Mouse (Mus musculus): ENCODE measurements around the gene Nosip. TPM values are rescaled to one million over a fixed set of nuclear protein-coding genes. Genes with fewer than 3 reads are reported as not detected.

Gene Nosip
- polyA plus RNA-seq, 1 experiment, result 12.5 TPM

DNA sequence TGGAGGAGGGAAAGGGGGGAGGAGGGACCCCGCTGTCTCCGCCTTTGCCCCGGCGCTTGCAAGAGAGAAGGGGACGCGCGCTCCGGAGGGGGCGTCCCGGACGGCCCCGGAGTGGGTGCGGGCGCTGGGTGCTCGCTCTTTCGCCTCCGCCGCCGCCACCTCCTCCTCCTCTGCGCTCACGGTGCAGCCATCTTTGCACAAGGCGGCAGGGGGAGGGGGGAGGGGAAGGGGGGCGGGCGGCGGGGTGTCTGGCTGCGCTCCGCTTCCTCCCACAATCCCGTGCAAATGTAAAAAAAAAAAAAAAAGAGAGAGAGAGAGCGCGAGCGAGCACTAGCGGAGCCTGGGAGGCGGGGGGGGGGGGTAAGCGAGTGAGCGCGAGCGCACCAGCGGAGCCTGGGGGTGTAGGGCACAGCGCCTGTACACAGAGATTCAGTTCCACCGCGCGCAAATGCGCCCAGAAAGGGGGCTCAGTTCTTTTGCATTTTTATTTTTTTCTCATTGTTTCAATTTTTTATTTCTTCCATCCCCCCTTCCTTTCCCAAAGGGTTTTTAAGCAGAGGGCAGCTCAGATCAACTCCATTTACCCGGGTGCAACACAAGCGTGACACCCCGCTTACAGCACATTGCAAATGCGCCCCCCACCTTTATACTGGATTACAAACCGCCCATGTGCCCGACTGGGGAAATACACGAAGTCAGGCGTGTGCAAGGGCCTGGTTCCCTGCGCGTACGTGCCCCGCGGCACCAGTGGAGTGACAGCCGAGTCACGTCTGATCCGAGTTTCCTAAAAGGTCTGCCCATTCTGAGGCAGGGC lies 8.9 kb upstream of the Nosip start:
- Histone ChIP-seq H3K36me3 (ENCODE audit: control insufficient read depth) (peaks cover 20% of the 10 kb centered on the region), H3K4me1 (ENCODE audit: control insufficient read depth) (peaks cover 42% of the 10 kb centered on the region), H3K4me3 (replicated peaks) (peak overlapping the region; percentile 74), H3K9me3 (ENCODE audit: control insufficient read depth, low read length) (no peaks in the 10 kb centered on the region), H3K27me3 (ENCODE audit: control insufficient read depth) (no peaks in the 10 kb centered on the region)
- no peak for TF ChIP-seq GATA1 (IDR thresholded peaks at IDR 0.05; ENCODE audit: low read length)
- no peak for TF ChIP-seq TAL1 (IDR thresholded peaks at IDR 0.05; ENCODE audit: low read length)

DNA sequence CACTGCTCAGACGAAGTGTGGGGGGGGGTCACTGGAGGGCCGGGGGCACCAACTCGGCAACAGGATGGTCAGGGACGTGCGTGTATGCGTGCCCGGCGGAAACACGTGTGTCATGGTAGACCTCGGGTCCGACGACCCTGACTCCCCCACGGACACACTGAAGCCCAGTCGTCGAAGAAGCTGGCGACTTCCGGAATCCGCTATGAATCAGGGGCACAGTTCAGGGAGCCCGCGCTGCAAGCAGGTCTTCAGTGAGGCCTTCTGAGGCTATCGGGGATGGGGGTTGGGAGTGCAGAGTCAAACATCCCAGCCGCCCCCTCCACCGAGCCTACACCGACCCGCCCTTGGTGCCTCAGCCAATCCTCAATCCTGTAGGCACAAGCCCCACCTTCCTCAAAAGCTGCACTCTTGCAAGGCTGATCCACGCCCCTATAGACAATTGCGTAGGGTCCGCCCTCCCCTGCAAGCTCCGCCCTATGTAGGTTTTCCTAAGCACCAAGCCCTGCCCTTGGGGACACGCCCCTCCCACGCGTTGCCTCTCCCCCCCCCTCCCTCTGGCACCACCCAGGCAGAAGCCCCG lies 8.2 kb upstream of the Nosip start:
- H3K36me3 ChIP-seq (ENCODE audit: control insufficient read depth), result peaks cover 14% of the 10 kb centered on the region
- H3K4me1 ChIP-seq (ENCODE audit: control insufficient read depth), result peaks cover 42% of the 10 kb centered on the region
- no peaks in the 10 kb centered on the region for H3K27me3 ChIP-seq (ENCODE audit: control insufficient read depth)
- H3K9me3 ChIP-seq (ENCODE audit: control insufficient read depth, low read length), result no peaks in the 10 kb centered on the region
- H3K4me3 ChIP-seq (replicated peaks), result peak overlapping the region; percentile 74
- TF ChIP-seq TAL1 (IDR thresholded peaks at IDR 0.05; ENCODE audit: low read length) (no peak), GATA1 (IDR thresholded peaks at IDR 0.05; ENCODE audit: low read length) (no peak)

DNA sequence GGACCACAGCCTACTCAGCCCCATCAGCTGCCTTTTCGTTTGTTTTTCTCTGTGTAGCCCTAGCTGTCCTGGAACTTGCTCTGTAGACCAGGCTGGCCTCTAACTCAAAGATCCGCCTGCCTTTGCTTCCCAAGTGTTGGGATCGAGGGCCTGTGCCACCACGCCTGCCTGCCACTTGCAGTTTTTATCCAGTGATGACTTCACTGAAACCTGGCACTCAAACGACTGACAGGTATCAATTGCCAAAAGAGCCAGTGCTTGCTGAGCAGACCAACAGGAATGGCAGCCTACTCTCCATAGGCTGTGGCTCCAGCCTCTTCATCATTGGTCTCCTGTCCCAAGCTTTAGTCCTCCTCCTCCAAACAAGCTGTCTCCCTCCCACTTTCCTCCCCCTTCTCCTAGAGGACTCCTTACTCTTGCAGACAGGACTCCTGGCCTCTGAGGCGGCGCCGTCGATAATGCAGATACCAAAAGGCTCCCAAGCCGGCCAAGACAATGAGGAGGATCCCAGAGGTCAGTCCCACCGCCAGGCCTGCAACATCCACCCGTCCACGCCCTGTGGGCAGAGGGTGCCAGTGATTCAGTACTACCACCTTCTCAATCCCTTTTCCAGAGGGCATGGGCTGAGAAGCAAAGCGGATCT lies 5.8 kb upstream of the Nosip start:
- H3K4me1 ChIP-seq (ENCODE audit: control insufficient read depth), result peaks cover 49% of the 10 kb centered on the region
- no peak for TF ChIP-seq TAL1 (IDR thresholded peaks at IDR 0.05; ENCODE audit: low read length)
- no peaks in the 10 kb centered on the region for H3K9me3 ChIP-seq (ENCODE audit: control insufficient read depth, low read length)
- no peaks in the 10 kb centered on the region for H3K36me3 ChIP-seq (ENCODE audit: control insufficient read depth)
- no peak overlapping the region for H3K4me3 ChIP-seq (replicated peaks)
- no peaks in the 10 kb centered on the region for H3K27me3 ChIP-seq (ENCODE audit: control insufficient read depth)

DNA sequence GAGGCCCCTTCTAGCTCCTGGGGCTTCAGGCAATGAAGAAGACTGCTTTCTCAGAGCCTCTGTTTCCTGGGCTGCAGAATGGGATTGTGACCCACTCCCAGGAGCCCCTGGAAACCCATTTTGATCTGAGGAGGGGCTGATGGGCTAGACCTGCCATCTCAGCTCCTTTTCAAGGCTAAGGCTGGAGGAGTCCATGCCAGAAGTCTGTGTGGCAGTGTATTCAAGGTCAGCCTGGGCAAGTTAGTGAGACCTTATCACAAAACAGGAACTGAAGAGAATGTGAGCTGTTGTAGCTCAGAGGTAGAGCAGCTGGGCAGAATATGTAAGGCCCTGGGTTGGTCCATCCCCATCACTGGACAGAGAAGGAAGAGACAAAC lies 5.3 kb upstream of the Nosip start:
- TF ChIP-seq GATA1 (IDR thresholded peaks at IDR 0.05; ENCODE audit: low read length), result no peak
- no peak for TF ChIP-seq TAL1 (IDR thresholded peaks at IDR 0.05; ENCODE audit: low read length)
- Histone ChIP-seq H3K36me3 (ENCODE audit: control insufficient read depth) (no peaks in the 10 kb centered on the region), H3K27me3 (ENCODE audit: control insufficient read depth) (no peaks in the 10 kb centered on the region), H3K4me3 (replicated peaks) (no peak overlapping the region), H3K9me3 (ENCODE audit: control insufficient read depth, low read length) (no peaks in the 10 kb centered on the region), H3K4me1 (ENCODE audit: control insufficient read depth) (peaks cover 49% of the 10 kb centered on the region)

DNA sequence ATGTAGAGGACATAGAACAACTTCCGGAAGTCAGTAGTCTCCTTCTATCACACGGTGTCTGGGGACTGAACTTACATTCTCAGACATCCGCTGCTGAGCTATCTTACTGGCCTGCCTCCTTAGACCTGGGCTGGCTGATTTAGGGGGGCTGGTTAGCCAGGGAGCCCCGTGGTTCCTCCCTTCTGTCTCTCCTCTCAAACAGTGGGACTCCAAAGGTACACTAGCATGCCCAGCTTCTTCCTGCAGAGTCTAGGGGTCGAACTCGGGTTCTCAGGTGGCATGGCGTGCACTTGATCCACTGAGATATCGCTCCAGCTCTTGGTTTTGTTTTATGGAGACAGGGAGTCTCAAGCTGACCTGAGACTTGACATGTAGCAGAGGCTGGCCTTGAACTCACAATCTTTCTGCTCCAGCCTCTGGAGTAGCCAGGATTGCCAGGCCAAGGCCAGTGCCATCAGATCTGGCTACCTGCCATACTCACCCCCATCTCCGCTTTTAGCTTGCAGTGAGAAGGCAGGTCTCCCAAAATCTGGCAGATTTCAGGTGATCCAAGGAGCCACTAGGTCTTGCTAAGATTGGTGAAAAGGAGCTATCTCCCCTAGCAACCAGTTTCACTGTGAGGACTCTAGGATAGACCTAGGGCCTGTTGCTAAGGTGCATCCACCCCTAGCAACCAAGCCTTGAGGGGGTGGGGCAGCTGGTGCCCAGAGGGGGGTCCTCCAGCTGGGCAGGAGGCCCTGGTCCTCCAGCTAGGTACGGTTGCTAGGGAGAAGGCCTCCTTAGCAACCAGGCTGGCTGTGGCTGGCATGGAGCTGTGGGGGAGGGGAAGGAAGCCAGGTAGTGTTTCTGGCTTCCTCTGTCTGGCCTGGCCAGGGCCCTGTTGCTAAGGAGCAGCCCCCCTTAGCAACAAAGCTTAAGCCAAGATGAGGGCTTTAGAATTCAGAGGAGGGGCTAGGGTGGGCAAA lies 3.3 kb upstream of the Nosip start:
- H3K36me3 ChIP-seq (ENCODE audit: control insufficient read depth), result peaks cover under 1% of the 10 kb centered on the region; the same call in 1 of the 2 replicates
- H3K27me3 ChIP-seq (ENCODE audit: control insufficient read depth), result no peaks in the 10 kb centered on the region
- TF ChIP-seq GATA1 (IDR thresholded peaks at IDR 0.05; ENCODE audit: low read length) (no peak), TAL1 (IDR thresholded peaks at IDR 0.05; ENCODE audit: low read length) (no peak)
- H3K4me1 ChIP-seq (ENCODE audit: control insufficient read depth), result peaks cover 44% of the 10 kb centered on the region
- H3K9me3 ChIP-seq (ENCODE audit: control insufficient read depth, low read length), result no peaks in the 10 kb centered on the region
- no peak overlapping the region for H3K4me3 ChIP-seq (replicated peaks)

DNA sequence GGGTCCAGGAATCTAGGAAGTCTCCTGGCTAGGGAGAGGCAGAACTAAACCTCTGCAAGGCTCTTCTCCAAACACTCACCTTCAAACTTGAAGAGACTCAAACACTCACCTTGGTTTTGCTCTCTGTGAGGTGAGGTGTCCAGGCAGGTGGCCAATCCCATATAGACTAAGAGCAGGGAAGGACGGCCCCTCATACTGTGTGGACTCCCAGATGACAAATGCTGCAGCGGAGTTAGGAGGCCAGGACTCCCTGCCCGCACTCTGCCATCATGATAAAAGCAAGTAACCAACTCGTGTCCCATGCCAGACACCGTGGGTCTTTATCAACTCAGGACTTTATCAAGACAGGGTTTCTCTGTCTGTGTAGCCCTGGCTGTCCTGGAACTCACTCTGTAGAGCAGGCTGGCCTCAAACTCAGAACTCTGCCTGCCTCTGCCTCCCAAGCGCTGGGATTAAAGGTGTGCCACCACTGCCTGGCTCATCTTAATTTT lies 1.6 kb upstream of the Nosip start:
- Histone ChIP-seq H3K4me3 (replicated peaks) (no peak overlapping the region), H3K27me3 (ENCODE audit: control insufficient read depth) (no peaks in the 10 kb centered on the region), H3K36me3 (ENCODE audit: control insufficient read depth) (peaks cover 7% of the 10 kb centered on the region), H3K9me3 (ENCODE audit: control insufficient read depth, low read length) (no peaks in the 10 kb centered on the region), H3K4me1 (ENCODE audit: control insufficient read depth) (peaks cover 48% of the 10 kb centered on the region)
- TF ChIP-seq GATA1 (IDR thresholded peaks at IDR 0.05; ENCODE audit: low read length), result no peak

DNA sequence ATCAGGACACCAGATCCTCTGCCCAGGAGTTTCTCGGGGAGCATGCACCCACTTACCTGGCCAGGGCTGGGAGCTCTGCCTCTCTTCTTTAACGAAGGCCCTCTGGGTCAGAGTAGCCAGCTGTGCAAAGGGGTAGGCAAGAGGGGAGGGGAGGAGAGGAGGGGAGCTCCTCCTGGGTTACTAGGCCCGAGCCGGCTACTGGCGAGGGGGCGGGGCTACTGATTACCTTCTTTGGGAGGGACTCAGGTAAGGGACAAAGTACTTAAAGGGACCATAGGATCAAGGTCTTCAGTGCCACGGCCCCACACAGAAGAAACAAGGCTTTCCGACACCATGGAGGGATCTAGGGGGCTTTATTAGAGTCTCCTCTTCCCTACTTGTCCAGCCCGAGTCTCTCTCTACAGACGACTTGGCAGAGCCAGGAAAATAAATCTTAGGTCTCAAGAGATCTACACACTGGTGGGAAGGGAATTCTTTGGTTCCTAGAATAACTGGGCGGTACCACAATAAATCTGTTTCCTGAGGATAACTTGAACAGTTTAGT lies 625 bp upstream of the Nosip start:
- Histone ChIP-seq H3K4me1 (ENCODE audit: control insufficient read depth) (peaks cover 52% of the 10 kb centered on the region), H3K9me3 (ENCODE audit: control insufficient read depth, low read length) (no peaks in the 10 kb centered on the region), H3K27me3 (ENCODE audit: control insufficient read depth) (no peaks in the 10 kb centered on the region), H3K36me3 (ENCODE audit: control insufficient read depth) (peaks cover 10% of the 10 kb centered on the region), H3K4me3 (replicated peaks) (peak overlapping the region; percentile 72)
- TF ChIP-seq GATA1 (IDR thresholded peaks at IDR 0.05; ENCODE audit: low read length) (no peak), TAL1 (IDR thresholded peaks at IDR 0.05; ENCODE audit: low read length) (no peak)

DNA sequence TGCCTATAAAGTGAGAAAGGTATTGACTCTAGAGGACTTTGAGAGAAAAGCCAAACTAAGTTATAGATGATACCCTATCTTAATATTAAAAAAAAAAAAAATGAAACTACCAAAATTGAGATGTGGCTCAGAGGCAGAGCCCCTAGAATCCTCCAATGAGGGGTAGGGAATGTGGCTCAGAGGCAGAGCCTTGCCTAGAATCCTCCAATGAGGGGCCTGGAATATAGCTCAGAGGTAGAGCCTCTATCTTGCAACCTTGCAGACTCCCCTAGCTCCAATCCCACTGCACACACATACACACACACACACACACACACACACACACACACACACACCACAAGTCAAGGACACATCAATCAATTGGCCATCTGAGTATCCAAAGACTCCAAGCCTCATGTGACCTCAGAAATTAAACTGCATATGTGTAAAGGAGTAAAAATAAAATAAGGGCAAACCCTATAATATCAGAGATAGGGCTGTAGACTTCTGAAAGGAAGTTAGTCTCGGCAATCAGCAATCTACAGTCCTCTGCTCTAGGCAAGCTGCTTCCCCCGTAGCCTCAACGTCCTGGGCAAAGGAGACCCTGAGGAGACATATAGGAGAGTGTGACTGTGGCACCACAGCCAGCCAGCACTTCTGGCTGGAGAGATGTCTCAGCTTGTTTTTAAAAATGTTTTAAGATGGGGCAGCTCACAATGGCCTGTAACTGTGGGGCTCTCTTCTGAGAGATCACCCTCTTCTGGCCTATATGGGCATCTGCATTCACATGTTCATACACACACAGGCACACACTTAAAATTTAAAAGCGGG lies 5.2 kb downstream of the Nosip start:
- Histone ChIP-seq H3K9me3 (ENCODE audit: control insufficient read depth, low read length) (no peaks in the 10 kb centered on the region), H3K4me1 (ENCODE audit: control insufficient read depth) (peaks cover 43% of the 10 kb centered on the region), H3K27me3 (ENCODE audit: control insufficient read depth) (no peaks in the 10 kb centered on the region), H3K4me3 (replicated peaks) (no peak overlapping the region), H3K36me3 (ENCODE audit: control insufficient read depth) (peaks cover 10% of the 10 kb centered on the region)
- TF ChIP-seq TAL1 (IDR thresholded peaks at IDR 0.05; ENCODE audit: low read length) (no peak), GATA1 (IDR thresholded peaks at IDR 0.05; ENCODE audit: low read length) (no peak)
